Mouse (Mus musculus): Measurements from ENCODE around the gene Lpcat1. TPM values are rescaled to one million over a fixed set of nuclear protein-coding genes. Genes with fewer than 3 reads are reported as not detected.

Gene Lpcat1
- total RNA-seq, 1 experiment: 105 TPM

DNA sequence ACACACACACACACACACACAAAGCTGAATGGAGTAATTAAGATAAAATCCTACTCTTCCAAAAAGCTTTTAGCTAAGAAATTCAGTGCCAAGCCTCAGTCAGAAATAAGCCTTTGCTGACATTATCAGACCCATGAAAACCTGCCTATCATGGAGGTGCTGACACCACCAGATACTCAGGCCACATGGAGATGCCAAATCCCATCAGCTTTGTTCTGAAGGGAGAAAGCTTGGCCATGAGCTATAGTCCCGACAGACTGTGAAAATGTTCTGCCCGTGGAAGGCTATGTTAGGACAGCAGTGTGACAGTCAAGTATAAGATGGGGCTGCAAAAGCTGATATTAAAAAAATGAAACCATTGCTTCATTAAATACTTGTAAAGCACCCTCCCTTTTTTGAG, 19.5 kb upstream of the Lpcat1 start:
- Histone ChIP-seq H3K9me3 (ENCODE audit: control insufficient read depth, insufficient read depth, low read depth, low read length) (no peaks in the 10 kb centered on the region), H3K4me3 (ENCODE audit: insufficient read depth in 1 of 2, low read depth in 1 of 2, low read length in 2 of 2, poor library complexity in 1 of 2, severe bottlenecking in 1 of 2) (no peak overlapping the region), H3K9ac (ENCODE audit: insufficient read depth, low read depth, low read length, poor library complexity, severe bottlenecking) (no peak overlapping the region), H3K4me1 (ENCODE audit: control insufficient read depth in 2 of 2, insufficient read depth in 2 of 2, low read length in 2 of 2, poor library complexity in 1 of 2) (no peaks in the 10 kb centered on the region), H3K36me3 (ENCODE audit: control insufficient read depth, insufficient read depth, low read length, poor library complexity, severe bottlenecking) (no peaks in the 10 kb centered on the region), H3K27ac (ENCODE audit: insufficient read depth, low read depth, low read length, poor library complexity, severe bottlenecking) (no peak overlapping the region)
- no peak for TF ChIP-seq MAFK (IDR thresholded peaks at IDR 0.05; ENCODE audit: insufficient read depth, low read depth, low read length)
- no peak for TF ChIP-seq ZC3H11A (IDR thresholded peaks at IDR 0.05; ENCODE audit: borderline replicate concordance, low read depth, low read length)
- no peak for TF ChIP-seq HCFC1 (IDR thresholded peaks at IDR 0.05; ENCODE audit: borderline replicate concordance, insufficient read depth, low read length)
- TF ChIP-seq CHD2 (IDR thresholded peaks at IDR 0.05; ENCODE audit: low read depth, low read length): no peak
- TF ChIP-seq ZNF384 (IDR thresholded peaks at IDR 0.05; ENCODE audit: low read depth, low read length): no peak
- in situ Hi-C loops (cut with MboI; ENCODE audit: low sequenced_read_pairs in 2 of 2, unreplicated experiment in 2 of 2): no loop called here
- DNase-seq (ENCODE audit: low read depth, low spot score): no peak

- no peak overlapping the region for H3K9ac ChIP-seq (ENCODE audit: insufficient read depth, low read depth, low read length, poor library complexity, severe bottlenecking)
- H3K4me1 ChIP-seq (ENCODE audit: control insufficient read depth in 2 of 2, insufficient read depth in 2 of 2, low read length in 2 of 2, poor library complexity in 1 of 2): no peaks in the 10 kb centered on the region
- H3K36me3 ChIP-seq (ENCODE audit: control insufficient read depth, insufficient read depth, low read length, poor library complexity, severe bottlenecking): no peaks in the 10 kb centered on the region
- in situ Hi-C loops (cut with MboI; ENCODE audit: low sequenced_read_pairs in 2 of 2, unreplicated experiment in 2 of 2): no loop called here
- no peak for TF ChIP-seq CHD2 (IDR thresholded peaks at IDR 0.05; ENCODE audit: low read depth, low read length)
- no peak for DNase-seq (ENCODE audit: low read depth, low spot score)
- no peaks in the 10 kb centered on the region for H3K9me3 ChIP-seq (ENCODE audit: control insufficient read depth, insufficient read depth, low read depth, low read length)
- no peak overlapping the region for H3K4me3 ChIP-seq (ENCODE audit: insufficient read depth in 1 of 2, low read depth in 1 of 2, low read length in 2 of 2, poor library complexity in 1 of 2, severe bottlenecking in 1 of 2)
- H3K27ac ChIP-seq (ENCODE audit: insufficient read depth, low read depth, low read length, poor library complexity, severe bottlenecking): no peak overlapping the region
These were observed 18.8 kb upstream of the Lpcat1 start for GRCm38 (mm10) chr13:73448201-73448600.

DNA sequence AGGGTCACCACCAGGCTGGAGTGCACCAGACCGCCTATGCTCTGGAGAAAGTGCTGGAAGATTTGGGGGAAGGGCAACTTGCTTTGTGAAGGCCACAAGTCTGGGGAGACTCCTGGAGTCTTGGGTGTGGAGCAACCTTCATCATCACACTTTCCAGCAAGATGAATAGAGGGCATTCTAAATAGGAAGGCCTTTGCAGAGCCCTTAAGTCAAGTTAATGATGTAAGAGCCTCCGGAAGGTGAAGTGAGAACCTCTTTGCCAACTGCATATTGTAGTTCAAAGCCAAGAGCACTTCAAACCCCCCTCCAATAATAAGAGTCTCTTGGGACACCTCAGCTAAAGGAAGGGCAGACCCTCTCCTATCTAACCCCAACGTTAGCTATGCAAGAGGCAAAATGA, 18.3 kb upstream of the Lpcat1 start:
- Histone ChIP-seq H3K4me3 (ENCODE audit: insufficient read depth in 1 of 2, low read depth in 1 of 2, low read length in 2 of 2, poor library complexity in 1 of 2, severe bottlenecking in 1 of 2) (no peak overlapping the region), H3K4me1 (ENCODE audit: control insufficient read depth in 2 of 2, insufficient read depth in 2 of 2, low read length in 2 of 2, poor library complexity in 1 of 2) (no peaks in the 10 kb centered on the region), H3K36me3 (ENCODE audit: control insufficient read depth, insufficient read depth, low read length, poor library complexity, severe bottlenecking) (no peaks in the 10 kb centered on the region), H3K9me3 (ENCODE audit: control insufficient read depth, insufficient read depth, low read depth, low read length) (no peaks in the 10 kb centered on the region), H3K27ac (ENCODE audit: insufficient read depth, low read depth, low read length, poor library complexity, severe bottlenecking) (no peak overlapping the region), H3K9ac (ENCODE audit: insufficient read depth, low read depth, low read length, poor library complexity, severe bottlenecking) (no peak overlapping the region)
- in situ Hi-C loops (cut with MboI; ENCODE audit: low sequenced_read_pairs in 2 of 2, unreplicated experiment in 2 of 2): no loop called here
- no peak for TF ChIP-seq ZC3H11A (IDR thresholded peaks at IDR 0.05; ENCODE audit: borderline replicate concordance, low read depth, low read length)
- TF ChIP-seq MAFK (IDR thresholded peaks at IDR 0.05; ENCODE audit: insufficient read depth, low read depth, low read length): no peak
- no peak for TF ChIP-seq ZNF384 (IDR thresholded peaks at IDR 0.05; ENCODE audit: low read depth, low read length)
- no peak for TF ChIP-seq CHD2 (IDR thresholded peaks at IDR 0.05; ENCODE audit: low read depth, low read length)
- no peak for TF ChIP-seq HCFC1 (IDR thresholded peaks at IDR 0.05; ENCODE audit: borderline replicate concordance, insufficient read depth, low read length)
- DNase-seq (ENCODE audit: low read depth, low spot score): no peak

GRCm38 (mm10) chr13:73453503-73454217, 13.3 kb upstream of the Lpcat1 start:
- Histone ChIP-seq H3K27ac (ENCODE audit: insufficient read depth, low read depth, low read length, poor library complexity, severe bottlenecking) (no peak overlapping the region), H3K4me3 (ENCODE audit: insufficient read depth in 1 of 2, low read depth in 1 of 2, low read length in 2 of 2, poor library complexity in 1 of 2, severe bottlenecking in 1 of 2) (no peak overlapping the region), H3K9me3 (ENCODE audit: control insufficient read depth, insufficient read depth, low read depth, low read length) (no peaks in the 10 kb centered on the region), H3K36me3 (ENCODE audit: control insufficient read depth, insufficient read depth, low read length, poor library complexity, severe bottlenecking) (no peaks in the 10 kb centered on the region), H3K4me1 (ENCODE audit: control insufficient read depth in 2 of 2, insufficient read depth in 2 of 2, low read length in 2 of 2, poor library complexity in 1 of 2) (no peaks in the 10 kb centered on the region), H3K9ac (ENCODE audit: insufficient read depth, low read depth, low read length, poor library complexity, severe bottlenecking) (no peak overlapping the region)
- in situ Hi-C loops (cut with MboI; ENCODE audit: low sequenced_read_pairs in 2 of 2, unreplicated experiment in 2 of 2): no loop called here
- TF ChIP-seq ZC3H11A (IDR thresholded peaks at IDR 0.05; ENCODE audit: borderline replicate concordance, low read depth, low read length) (no peak), ZNF384 (IDR thresholded peaks at IDR 0.05; ENCODE audit: low read depth, low read length) (no peak), CHD2 (IDR thresholded peaks at IDR 0.05; ENCODE audit: low read depth, low read length) (no peak), HCFC1 (IDR thresholded peaks at IDR 0.05; ENCODE audit: borderline replicate concordance, insufficient read depth, low read length) (no peak), MAFK (IDR thresholded peaks at IDR 0.05; ENCODE audit: insufficient read depth, low read depth, low read length) (no peak)
- DNase-seq (ENCODE audit: low read depth, low spot score): no peak

GRCm38 (mm10) chr13:73455328-73455727, 11.7 kb upstream of the Lpcat1 start:
- Histone ChIP-seq H3K4me1 (ENCODE audit: control insufficient read depth in 2 of 2, insufficient read depth in 2 of 2, low read length in 2 of 2, poor library complexity in 1 of 2) (peaks cover 1 to 3% of the 10 kb centered on the region in 2 experiments; a peak in 1 of 4 replicates), H3K36me3 (ENCODE audit: control insufficient read depth, insufficient read depth, low read length, poor library complexity, severe bottlenecking) (no peaks in the 10 kb centered on the region), H3K4me3 (ENCODE audit: insufficient read depth in 1 of 2, low read depth in 1 of 2, low read length in 2 of 2, poor library complexity in 1 of 2, severe bottlenecking in 1 of 2) (no peak overlapping the region), H3K27ac (ENCODE audit: insufficient read depth, low read depth, low read length, poor library complexity, severe bottlenecking) (no peak overlapping the region), H3K9ac (ENCODE audit: insufficient read depth, low read depth, low read length, poor library complexity, severe bottlenecking) (no peak overlapping the region), H3K9me3 (ENCODE audit: control insufficient read depth, insufficient read depth, low read depth, low read length) (no peaks in the 10 kb centered on the region)
- in situ Hi-C loops (cut with MboI; ENCODE audit: low sequenced_read_pairs in 2 of 2, unreplicated experiment in 2 of 2): no loop called here
- TF ChIP-seq ZC3H11A (IDR thresholded peaks at IDR 0.05; ENCODE audit: borderline replicate concordance, low read depth, low read length) (no peak), MAFK (IDR thresholded peaks at IDR 0.05; ENCODE audit: insufficient read depth, low read depth, low read length) (no peak), CHD2 (IDR thresholded peaks at IDR 0.05; ENCODE audit: low read depth, low read length) (no peak), HCFC1 (IDR thresholded peaks at IDR 0.05; ENCODE audit: borderline replicate concordance, insufficient read depth, low read length) (no peak), ZNF384 (IDR thresholded peaks at IDR 0.05; ENCODE audit: low read depth, low read length) (no peak)
- DNase-seq (ENCODE audit: low read depth, low spot score): no peak

All from ES-E14 (cell line).